Mouse (Mus musculus): ENCODE results near the gene Ptpn13.
A peak's percentile ranks its signal among the peaks of the same experiment; 100 is the strongest.

Gene Ptpn13

GRCm38 (mm10) chr5:103598264-103598663 is 173.3 kb downstream of the Ptpn13 start:
- DNase-seq, result no peak

- DNase-seq, result no peak
Observed at GRCm38 (mm10) chr5:103598881-103599280, 173.9 kb downstream of the Ptpn13 start.

GRCm38 (mm10) chr5:103603115-103603893 is 178.3 kb downstream of the Ptpn13 start:
- peak; percentile 35 for DNase-seq

- no peak for DNase-seq
Observed at GRCm38 (mm10) chr5:103605707-103606106, 180.7 kb downstream of the Ptpn13 start.

- DNase-seq, result no peak
Observed at GRCm38 (mm10) chr5:103610148-103610547, 185.2 kb downstream of the Ptpn13 start.

- peak; percentile 47 for DNase-seq
Observed at GRCm38 (mm10) chr5:103610856-103611472, 186.0 kb downstream of the Ptpn13 start.

GRCm38 (mm10) chr5:103612316-103612715 is 187.3 kb downstream of the Ptpn13 start:
- DNase-seq, result no peak

- no peak for DNase-seq
Observed at GRCm38 (mm10) chr5:103614356-103614755, 189.4 kb downstream of the Ptpn13 start.

- DNase-seq, result no peak
Observed at GRCm38 (mm10) chr5:103617191-103617590, 192.2 kb downstream of the Ptpn13 start.

- peak; percentile 88 for DNase-seq
Observed at GRCm38 (mm10) chr5:103620301-103620973, 195.4 kb downstream of the Ptpn13 start.

- DNase-seq, result no peak
Observed at GRCm38 (mm10) chr5:103622321-103622720, 197.3 kb downstream of the Ptpn13 start.

- DNase-seq, result no peak
Observed at GRCm38 (mm10) chr5:103624831-103625230, 199.8 kb downstream of the Ptpn13 start.

- DNase-seq, result no peak
Observed at GRCm38 (mm10) chr5:103628499-103628898, 203.5 kb downstream of the Ptpn13 start.

- peak; percentile 94 for DNase-seq
Observed at GRCm38 (mm10) chr5:103629111-103629764, 204.2 kb downstream of the Ptpn13 start, which contains the start of gene Slc10a6. Gene Slc10a6 (minus strand): TSS chr5:103629403.

- DNase-seq, result peak; percentile 46
Observed at GRCm38 (mm10) chr5:103629854-103630580, 205.0 kb downstream of the Ptpn13 start.

GRCm38 (mm10) chr5:103637162-103637561 is 212.2 kb downstream of the Ptpn13 start:
- no peak for DNase-seq

- DNase-seq, result no peak
Observed at GRCm38 (mm10) chr5:103644167-103644566, 219.2 kb downstream of the Ptpn13 start.

GRCm38 (mm10) chr5:103647320-103647719 is 222.3 kb downstream of the Ptpn13 start:
- DNase-seq, result no peak

Data from lung, postnatal 10 days (tissue).